Mouse (Mus musculus) T-cell, adult 2 months (primary cell): ENCODE data around the gene Isg15.
A peak's percentile ranks its signal among the peaks of the same experiment; 100 is the strongest.

Source experiments
- DNase-seq: peaks from one replicate; pipeline ENCODE4 v3.0.0; 2022; ENCODE audit warnings: low spot score

The Isg15 gene

GRCm38 (mm10) chr4:156200623-156201475 lies at the start of gene Isg15:
Gene Isg15, minus strand, starts transcription at chr4:156200818.
- DNase-seq: peak; percentile 63

GRCm38 (mm10) chr4:156249567-156249966 lies 48.9 kb upstream of the Isg15 start:
- no peak for DNase-seq

GRCm38 (mm10) chr4:156236651-156237447 lies 36.2 kb upstream of the Isg15 start:
- DNase-seq: no peak

- DNase-seq: peak; percentile 91
Observed at GRCm38 (mm10) chr4:156235808-156236533, 35.4 kb upstream of the Isg15 start, which contains the start of gene Noc2l. Gene Noc2l, plus strand, starts transcription at chr4:156236010.

- DNase-seq: no peak
Observed at GRCm38 (mm10) chr4:156235360-156235770, 34.7 kb upstream of the Isg15 start.

GRCm38 (mm10) chr4:156234701-156235213 lies 34.1 kb upstream of the Isg15 start, which contains the start of gene Plekhn1:
Gene Plekhn1, minus strand, starts transcription at chr4:156234857.
- DNase-seq: peak; percentile 68

GRCm38 (mm10) chr4:156234021-156234501 lies 33.4 kb upstream of the Isg15 start:
- DNase-seq: no peak

- no peak for DNase-seq
Observed at GRCm38 (mm10) chr4:156228393-156229024, 27.9 kb upstream of the Isg15 start.

GRCm38 (mm10) chr4:156227752-156228392 lies 27.3 kb upstream of the Isg15 start:
- DNase-seq: no peak

- DNase-seq: no peak
Observed at GRCm38 (mm10) chr4:156224276-156224675, 23.7 kb upstream of the Isg15 start.

- no peak for DNase-seq
Observed at GRCm38 (mm10) chr4:156219936-156220335, 19.3 kb upstream of the Isg15 start.

- DNase-seq: no peak
Observed at GRCm38 (mm10) chr4:156217838-156218237, 17.2 kb upstream of the Isg15 start.

- no peak for DNase-seq
Observed at GRCm38 (mm10) chr4:156217022-156217669, 16.5 kb upstream of the Isg15 start.

- DNase-seq: no peak
Observed at GRCm38 (mm10) chr4:156216196-156216595, 15.6 kb upstream of the Isg15 start.

- DNase-seq: no peak
Observed at GRCm38 (mm10) chr4:156215649-156216048, 15.0 kb upstream of the Isg15 start, which contains the start of gene Perm1. Gene Perm1, plus strand, starts transcription at chr4:156215868.

- no peak for DNase-seq
Observed at GRCm38 (mm10) chr4:156213134-156213533, 12.5 kb upstream of the Isg15 start.

- DNase-seq: no peak
Observed at GRCm38 (mm10) chr4:156209963-156210635, 9.5 kb upstream of the Isg15 start.

- no peak for DNase-seq
Observed at GRCm38 (mm10) chr4:156208872-156209271, 8.3 kb upstream of the Isg15 start.

- peak; percentile 26 for DNase-seq
Observed at GRCm38 (mm10) chr4:156203413-156204131, 3.0 kb upstream of the Isg15 start.
